Mouse (Mus musculus): ENCODE results near the gene Aff3. TPM values are rescaled to one million over a fixed set of nuclear protein-coding genes. Genes with fewer than 3 reads are reported as not detected.
"Not testable (repeated sequence)": the region's sequence is repeated elsewhere in the genome, so short reads cannot be mapped to it uniquely, and the experiment has no call there.

The Aff3 gene
- total RNA-seq, 2 experiments from 2014 or later: 15.3 to 16.4 TPM

GRCm38 (mm10) chr1:38441800-38442199 is 223.0 kb downstream of the Aff3 start:
- no peak for DNase-seq (ENCODE audit: low spot score in 2 of 2)

GRCm38 (mm10) chr1:38440471-38440815 is 224.3 kb downstream of the Aff3 start:
- DNase-seq (ENCODE audit: low spot score in 2 of 2): no peak

- DNase-seq (ENCODE audit: low spot score in 2 of 2): no peak
Observed at GRCm38 (mm10) chr1:38439751-38440470, 224.8 kb downstream of the Aff3 start.

- DNase-seq (ENCODE audit: low spot score in 2 of 2): no peak
Observed at GRCm38 (mm10) chr1:38438447-38438846, 226.3 kb downstream of the Aff3 start.

GRCm38 (mm10) chr1:38437671-38438070 is 227.1 kb downstream of the Aff3 start:
- no peak for DNase-seq (ENCODE audit: low spot score in 2 of 2)

- DNase-seq (ENCODE audit: low spot score in 2 of 2): no peak
Observed at GRCm38 (mm10) chr1:38436471-38437340, 228.0 kb downstream of the Aff3 start.

GRCm38 (mm10) chr1:38430311-38430710 is 234.4 kb downstream of the Aff3 start:
- DNase-seq (ENCODE audit: low spot score in 2 of 2): not testable (repeated sequence)

- DNase-seq (ENCODE audit: low spot score in 2 of 2): no peak
Observed at GRCm38 (mm10) chr1:38428708-38429683, 235.8 kb downstream of the Aff3 start.

- no peak for DNase-seq (ENCODE audit: low spot score in 2 of 2)
Observed at GRCm38 (mm10) chr1:38422921-38423320, 241.8 kb downstream of the Aff3 start.

GRCm38 (mm10) chr1:38419331-38419730 is 245.4 kb downstream of the Aff3 start:
- no peak for DNase-seq (ENCODE audit: low spot score in 2 of 2)

- DNase-seq (ENCODE audit: low spot score in 2 of 2): no peak
Observed at GRCm38 (mm10) chr1:38418181-38419032, 246.3 kb downstream of the Aff3 start.

GRCm38 (mm10) chr1:38417196-38417595 is 247.6 kb downstream of the Aff3 start:
- DNase-seq (ENCODE audit: low spot score in 2 of 2): no peak

- DNase-seq (ENCODE audit: low spot score in 2 of 2): no peak
Observed at GRCm38 (mm10) chr1:38415511-38415910, 249.2 kb downstream of the Aff3 start.

- no peak for DNase-seq (ENCODE audit: low spot score in 2 of 2)
Observed at GRCm38 (mm10) chr1:38411106-38411505, 253.6 kb downstream of the Aff3 start.

GRCm38 (mm10) chr1:38410457-38410856 is 254.3 kb downstream of the Aff3 start:
- no peak for DNase-seq (ENCODE audit: low spot score in 2 of 2)

GRCm38 (mm10) chr1:38408241-38408640 is 256.5 kb downstream of the Aff3 start:
- no peak for DNase-seq (ENCODE audit: low spot score in 2 of 2)

- DNase-seq (ENCODE audit: low spot score in 2 of 2): no peak
Observed at GRCm38 (mm10) chr1:38403781-38404180, 261.0 kb downstream of the Aff3 start.

GRCm38 (mm10) chr1:38401856-38402255 is 262.9 kb downstream of the Aff3 start:
- DNase-seq (ENCODE audit: low spot score in 2 of 2): no peak

GRCm38 (mm10) chr1:38399269-38399668 is 265.5 kb downstream of the Aff3 start:
- no peak for DNase-seq (ENCODE audit: low spot score in 2 of 2)

- DNase-seq (ENCODE audit: low spot score in 2 of 2): no peak
Observed at GRCm38 (mm10) chr1:38398566-38398965, 266.2 kb downstream of the Aff3 start.
